Mouse (Mus musculus) erythroblast, embryonic 14.5 days (primary cell): Measurements from ENCODE around the gene Clic4. TPM values are rescaled to one million over a fixed set of nuclear protein-coding genes. Genes with fewer than 3 reads are reported as not detected.

ENCODE experiments used
- H3K27me3 ChIP-seq: 2 replicates; pipeline ENCODE4 v1.6.1; 2012; ENCODE audit warnings: inconsistent platforms; ENCODE audit not compliant: control insufficient read depth
- H3K36me3 ChIP-seq: 2 replicates; pipeline ENCODE4 v1.6.1; 2012; ENCODE audit warnings: mild to moderate bottlenecking, inconsistent platforms; ENCODE audit not compliant: control insufficient read depth
- H3K4me1 ChIP-seq: 2 replicates; pipeline ENCODE4 v1.6.1; 2012; ENCODE audit warnings: inconsistent platforms; ENCODE audit not compliant: control insufficient read depth
- H3K4me3 ChIP-seq: replicated peaks from 2 replicates; pipeline ENCODE3; 2012; ENCODE audit warnings: moderate library complexity, mild to moderate bottlenecking, inconsistent platforms
- H3K9me3 ChIP-seq: 2 replicates; pipeline ENCODE4 v1.6.1; 2012; ENCODE audit warnings: low read length, inconsistent platforms, mixed read lengths; ENCODE audit not compliant: control insufficient read depth
- GATA1 ChIP-seq: IDR thresholded peaks from 2 replicates; pipeline ENCODE4 v1.6.1; 2012; ENCODE audit warnings: low read length, inconsistent platforms, mixed read lengths
- TAL1 ChIP-seq: IDR thresholded peaks from 3 replicates; pipeline ENCODE4 v1.6.1; 2012; ENCODE audit warnings: low read length, inconsistent platforms, mixed read lengths
- polyA plus RNA-seq: library from polyadenylated mRNA; stranded (reverse); fragments of >175 nt; gene quantifications from 2 replicates; pipeline ENCODE4 v1.2.3, GENCODE M21; 2012

Clic4 gene
- polyA plus RNA-seq, 1 experiment: 3.8 TPM

DNA sequence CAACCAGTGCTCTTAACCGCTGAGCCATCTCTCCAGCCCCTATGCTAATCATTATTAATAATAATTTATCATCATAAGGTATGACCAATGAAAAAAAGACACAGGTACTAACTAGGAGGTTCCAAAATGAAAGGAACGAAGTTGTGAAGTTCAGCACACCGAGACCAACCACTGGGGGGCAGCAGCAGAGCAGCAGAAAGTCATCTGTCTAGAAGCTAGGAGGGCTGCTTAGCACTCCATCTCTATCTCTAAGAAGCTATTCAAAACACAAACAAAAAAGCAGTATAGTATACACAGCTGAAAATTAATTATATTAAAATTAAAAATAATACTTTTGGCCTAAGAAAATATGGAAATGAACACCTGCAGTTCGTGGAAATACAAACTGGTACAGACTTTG is 53.0 kb downstream of the Clic4 start:
- Histone ChIP-seq H3K4me3 (no peak overlapping the region), H3K27me3 (no peaks in the 10 kb centered on the region), H3K36me3 (peaks cover 99% of the 10 kb centered on the region), H3K4me1 (no peaks in the 10 kb centered on the region), H3K9me3 (no peaks in the 10 kb centered on the region)
- no peak for TF ChIP-seq GATA1
- no peak for TF ChIP-seq TAL1

DNA sequence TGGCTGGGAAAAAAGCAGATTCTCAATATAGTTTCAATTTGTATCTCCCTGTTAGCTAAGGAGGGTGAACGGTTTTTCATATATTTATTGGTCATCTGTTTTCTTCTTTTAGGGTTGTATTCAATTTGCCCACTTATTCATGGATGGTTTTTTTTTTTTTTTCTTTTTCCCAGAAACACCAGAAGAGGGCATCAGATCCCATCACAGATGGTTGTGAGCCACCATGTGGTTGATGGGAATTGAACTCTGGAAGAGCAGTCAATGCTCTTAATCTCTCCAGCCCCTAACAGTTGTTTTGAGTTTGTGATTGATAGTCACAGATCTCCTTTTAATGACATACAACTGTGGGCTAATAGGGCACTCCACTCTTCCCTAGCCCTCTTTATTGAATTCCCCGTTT is 62.8 kb downstream of the Clic4 start:
- H3K36me3 ChIP-seq: peaks cover 42% of the 10 kb centered on the region
- TF ChIP-seq TAL1: no peak
- TF ChIP-seq GATA1: no peak

DNA sequence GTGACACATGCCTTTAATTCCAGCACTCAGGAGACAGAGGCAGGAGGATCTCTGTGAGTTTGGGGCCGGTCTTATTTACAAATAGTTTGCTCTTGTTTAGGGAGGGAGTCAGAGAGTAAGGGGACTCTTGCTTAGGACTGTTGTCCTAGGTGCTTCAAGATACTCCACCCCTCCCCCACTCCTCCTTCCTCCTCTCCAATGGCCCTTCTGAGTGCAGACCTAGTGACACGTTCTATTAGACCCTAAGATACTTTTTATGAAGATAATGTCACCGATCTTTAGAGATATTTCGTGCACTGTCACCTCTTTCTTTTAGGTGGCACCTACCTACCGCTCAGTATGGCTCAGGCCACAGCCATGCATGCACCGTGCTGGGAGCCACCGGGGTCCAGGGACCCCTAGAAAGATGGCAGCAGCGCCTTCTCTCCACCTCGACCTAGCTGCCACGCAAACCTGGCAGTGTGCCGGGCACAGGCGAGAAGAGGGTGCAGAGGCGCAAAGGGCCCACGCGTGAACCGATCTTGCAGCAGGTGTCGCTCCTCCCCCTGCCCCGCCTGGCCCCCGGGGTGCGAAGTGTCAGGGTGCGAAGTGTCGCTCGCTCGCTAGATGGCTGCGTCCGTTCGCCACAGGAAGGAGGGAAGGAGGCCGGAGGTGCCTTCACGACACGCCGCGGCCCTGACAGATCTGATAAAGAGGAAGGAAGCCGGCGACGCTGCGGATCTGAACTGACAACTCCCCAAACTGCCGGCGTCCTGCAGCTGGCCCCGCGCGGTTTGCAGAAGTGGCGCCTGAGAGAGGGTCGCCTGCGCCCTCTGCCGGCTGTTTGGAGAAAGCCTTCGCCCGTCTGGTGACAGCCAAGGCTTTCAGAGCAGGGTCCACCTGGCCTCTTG is 66.7 kb downstream of the Clic4 start:
- Histone ChIP-seq H3K4me1 (peaks cover 19% of the 10 kb centered on the region), H3K27me3 (peaks cover 32% of the 10 kb centered on the region)
- TF ChIP-seq TAL1: no peak
- TF ChIP-seq GATA1: peak; percentile 13; the same call in 1 of the 2 replicates

More for the DNA sequence above, 62.8 kb downstream of the Clic4 start:
- peaks cover 16% of the 10 kb centered on the region for H3K27me3 ChIP-seq
- no peak overlapping the region for H3K4me3 ChIP-seq
- no peaks in the 10 kb centered on the region for H3K9me3 ChIP-seq
- H3K4me1 ChIP-seq: peaks cover 12% of the 10 kb centered on the region

DNA sequence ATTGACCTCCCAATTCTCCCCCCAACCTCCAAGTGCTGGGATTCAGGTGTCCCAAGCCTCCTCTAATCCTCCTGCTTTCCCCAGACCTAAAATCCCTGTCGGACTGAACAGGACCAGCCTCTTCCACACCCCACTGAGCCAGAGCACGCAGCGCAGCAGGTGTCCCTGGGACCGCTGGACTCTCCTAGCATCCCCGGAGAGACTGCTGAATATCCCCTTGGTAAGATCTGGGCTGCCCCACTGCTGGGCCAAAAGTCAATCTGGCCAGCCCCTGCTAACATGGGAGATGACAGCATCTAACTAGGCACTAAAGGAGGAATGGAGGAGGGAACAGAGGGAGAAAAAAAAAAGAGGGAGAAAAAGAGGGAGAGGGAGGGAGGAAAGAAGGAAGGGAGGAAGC is 67.4 kb downstream of the Clic4 start:
- Histone ChIP-seq H3K27me3 (peaks cover 32% of the 10 kb centered on the region), H3K4me1 (peaks cover 19% of the 10 kb centered on the region), H3K4me3 (no peak overlapping the region), H3K36me3 (no peaks in the 10 kb centered on the region), H3K9me3 (no peaks in the 10 kb centered on the region)
- TF ChIP-seq GATA1: no peak

More for the DNA sequence above, 66.7 kb downstream of the Clic4 start:
- peak overlapping the region; percentile 60 for H3K4me3 ChIP-seq
- H3K9me3 ChIP-seq: no peaks in the 10 kb centered on the region
- peaks cover 6% of the 10 kb centered on the region for H3K36me3 ChIP-seq

DNA sequence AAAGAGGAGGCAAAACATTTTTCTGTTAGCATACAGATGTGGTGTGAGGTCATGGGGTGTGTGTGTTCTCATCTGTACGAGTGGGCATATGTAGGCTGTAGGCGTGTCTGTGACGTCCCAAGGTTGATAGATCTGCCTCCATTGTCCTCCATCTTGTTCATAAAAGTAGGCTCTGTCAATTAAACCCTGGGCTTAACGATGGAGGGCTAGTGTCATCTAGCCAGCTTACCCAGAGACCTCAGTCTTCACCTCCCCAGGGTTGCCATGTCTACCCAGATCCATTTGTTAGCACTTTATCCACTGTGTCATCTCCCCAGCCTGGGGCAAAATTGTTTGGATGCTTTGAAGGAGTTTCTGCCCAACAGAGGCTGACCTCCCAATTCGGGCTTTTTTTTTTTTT is 67.9 kb downstream of the Clic4 start:
- Histone ChIP-seq H3K4me3 (no peak overlapping the region), H3K9me3 (no peaks in the 10 kb centered on the region), H3K27me3 (peaks cover 32% of the 10 kb centered on the region), H3K36me3 (no peaks in the 10 kb centered on the region), H3K4me1 (peaks cover 19% of the 10 kb centered on the region)
- TF ChIP-seq GATA1: no peak
- TF ChIP-seq TAL1: no peak

DNA sequence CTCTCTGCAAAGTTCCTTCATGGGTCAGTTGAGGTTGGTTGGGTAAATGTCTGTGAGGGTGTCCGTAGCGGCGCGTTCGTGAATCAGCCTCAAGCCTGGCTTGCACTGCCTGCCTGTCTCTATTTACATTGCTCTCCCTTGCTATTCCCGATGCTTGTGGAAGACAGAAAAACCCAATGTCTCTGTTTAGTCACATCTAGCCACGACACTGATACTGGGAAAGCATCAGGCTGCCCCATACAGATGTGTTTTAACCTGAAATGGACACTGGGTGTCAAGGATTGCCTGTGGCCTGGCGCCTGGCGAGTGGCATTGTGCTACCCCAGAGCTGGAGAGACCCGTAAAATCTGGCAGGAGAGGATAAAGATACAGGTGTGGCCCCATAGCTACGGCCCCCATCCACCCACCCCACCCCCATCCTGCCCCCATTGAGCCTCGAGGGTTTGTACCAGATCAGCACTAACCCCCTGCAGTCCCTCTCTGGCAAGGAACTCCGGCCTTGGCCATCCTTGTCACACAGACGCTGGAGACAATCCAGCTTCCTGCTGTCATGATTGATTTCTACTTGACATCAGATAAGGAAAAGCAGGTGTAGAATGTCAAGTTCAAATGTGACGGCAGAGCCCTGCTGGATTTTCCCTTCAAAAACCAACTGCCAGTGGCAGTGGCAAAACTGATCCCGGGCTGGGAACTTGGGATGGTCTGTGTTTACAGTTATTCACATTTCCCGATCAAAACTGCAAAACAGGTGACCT is 68.6 kb downstream of the Clic4 start:
- H3K4me1 ChIP-seq: peaks cover 19% of the 10 kb centered on the region
- no peak overlapping the region for H3K4me3 ChIP-seq
- H3K9me3 ChIP-seq: no peaks in the 10 kb centered on the region
- H3K36me3 ChIP-seq: no peaks in the 10 kb centered on the region
- TF ChIP-seq TAL1 (no peak), GATA1 (no peak)
- H3K27me3 ChIP-seq: peaks cover 32% of the 10 kb centered on the region

DNA sequence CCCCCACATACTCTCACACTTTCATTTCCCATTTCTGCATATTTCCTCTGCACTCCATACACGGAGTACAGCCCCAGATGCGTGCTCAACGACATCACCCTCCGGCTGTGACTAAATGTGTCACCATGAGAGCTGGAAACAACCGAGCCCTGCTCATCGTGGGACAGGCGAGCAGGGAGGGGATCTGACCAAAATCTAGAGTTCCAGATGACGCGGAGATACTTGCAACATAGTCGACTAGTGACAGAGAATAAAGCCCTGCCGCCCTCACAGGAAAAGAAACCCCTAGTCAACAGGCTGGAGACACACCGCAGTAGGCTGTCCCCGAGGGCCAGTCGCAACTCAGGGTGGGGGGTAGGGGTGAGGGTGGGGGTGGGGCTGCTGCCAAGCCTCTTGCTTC is 69.3 kb downstream of the Clic4 start:
- H3K36me3 ChIP-seq: no peaks in the 10 kb centered on the region
- no peaks in the 10 kb centered on the region for H3K9me3 ChIP-seq
- H3K4me3 ChIP-seq: peak overlapping the region; percentile 29
- TF ChIP-seq TAL1 (no peak), GATA1 (no peak)
- H3K27me3 ChIP-seq: peaks cover 32% of the 10 kb centered on the region
- peaks cover 19% of the 10 kb centered on the region for H3K4me1 ChIP-seq

DNA sequence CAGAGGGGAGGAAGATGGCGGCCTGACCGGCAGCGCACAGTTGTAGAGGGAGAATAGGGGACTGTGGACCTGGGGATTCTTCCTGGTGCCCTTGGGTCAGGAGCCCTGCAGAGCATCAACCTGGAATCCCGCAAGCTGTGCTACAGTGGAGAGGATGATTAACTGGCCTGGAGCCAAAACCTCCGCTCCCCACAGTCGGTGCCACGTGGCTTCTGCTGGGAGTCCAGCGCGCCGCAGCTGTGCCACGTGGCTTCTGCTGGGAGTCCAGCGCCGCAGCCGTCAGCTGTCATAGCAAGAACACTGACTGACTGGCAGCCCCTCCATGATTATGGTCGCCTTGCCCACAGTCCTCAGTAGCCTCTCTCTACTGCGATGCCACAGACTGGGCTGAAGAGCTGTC is 70.8 kb downstream of the Clic4 start:
- Histone ChIP-seq H3K4me3 (no peak overlapping the region), H3K27me3 (peaks cover 32% of the 10 kb centered on the region), H3K9me3 (no peaks in the 10 kb centered on the region), H3K36me3 (no peaks in the 10 kb centered on the region), H3K4me1 (peaks cover 19% of the 10 kb centered on the region)
- TF ChIP-seq GATA1: no peak
- no peak for TF ChIP-seq TAL1

DNA sequence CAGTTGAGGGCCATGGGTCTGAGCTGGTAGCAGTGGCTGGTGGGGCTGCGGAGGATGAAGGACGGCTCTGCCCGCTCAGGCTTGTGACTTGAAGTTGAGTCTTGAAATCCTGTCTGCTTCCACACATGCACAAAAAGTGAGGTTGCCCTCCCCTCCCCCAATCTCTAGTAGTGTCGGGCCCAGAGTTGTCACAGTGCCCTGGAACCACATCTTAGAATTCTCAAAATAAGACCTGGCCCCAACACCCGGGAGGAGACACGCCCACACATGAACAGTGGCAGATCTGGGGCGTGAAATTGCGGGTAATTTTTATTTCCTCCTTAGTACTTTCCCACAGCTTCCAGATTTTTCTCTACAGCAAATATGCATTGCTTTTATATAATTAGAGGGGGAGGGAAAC is 74.8 kb downstream of the Clic4 start:
- H3K4me3 ChIP-seq: no peak overlapping the region
- H3K4me1 ChIP-seq: no peaks in the 10 kb centered on the region
- TF ChIP-seq GATA1: no peak
- peaks cover 11% of the 10 kb centered on the region for H3K9me3 ChIP-seq
- no peaks in the 10 kb centered on the region for H3K36me3 ChIP-seq
- peaks cover 2% of the 10 kb centered on the region; the same call in 1 of the 2 replicates for H3K27me3 ChIP-seq
